Mouse (Mus musculus): ENCODE measurements at regions not wholly inside any gene's neighbourhood (a gene's known extent, or its start where the extent isn't known, plus 50 kb on each side); places are given as distances from the start of the nearest gene placed in this dataset.

GRCm38 (mm10) chr10:19491513-19492380 lies 100.0 kb upstream of the Ifngr1 start:
- TF ChIP-seq CTCF (IDR thresholded peaks at IDR 0.05; ENCODE audit: low read depth), result peak; percentile 74
- TF ChIP-seq EP300 (optimal IDR thresholded peaks at IDR 0.05), result no peak
